8 mouse cellular contexts compared by ENCODE assay signal in genomic region chr6:72538562-72539031, GRCm38 (mm10). TPM values are rescaled to one million over a fixed set of nuclear protein-coding genes. Genes with fewer than 3 reads are reported as not detected.
DNase-seq lines count a peak whose midpoint lies in the region; ATAC-seq lines count a peak whose summit lies in the region.

No protein-coding gene starts in this region.

- peak; percentile 93 for ATAC-seq in hindbrain, embryonic 12.5 days (ENCODE audit: low FRiP score)

- no peaks in the 10 kb centered on the region for H3K36me3 ChIP-seq in hindbrain, embryonic 12.5 days

- no peaks in the 10 kb centered on the region for H3K9me3 ChIP-seq in hindbrain, embryonic 12.5 days (replicated peaks)

- H3K9ac ChIP-seq in hindbrain, embryonic 12.5 days = peak overlapping the region; percentile 68

- peak overlapping the region; percentile 46 for H3K4me3 ChIP-seq in hindbrain, embryonic 12.5 days

- H3K4me1 ChIP-seq in hindbrain, embryonic 12.5 days = peaks cover 12% of the 10 kb centered on the region

- 2% methylated on average over 16 of the region's 16 CpGs for WGBS in hindbrain, embryonic 12.5 days

- DNase-seq in Muller cell, postnatal 12 days (ENCODE audit: inconsistent ontology term) = peak; percentile 78
- peak; percentile 97 for DNase-seq in cerebellum, adult 9-11 months
- DNase-seq in frontal cortex, adult 2 months (ENCODE audit: extremely low spot score in 1 of 2, low spot score in 1 of 2) = peak; percentile 93
- peak; percentile 86 to 92 for DNase-seq in layer of hippocampus, postnatal 14 days (ENCODE audit: low spot score in 2 of 2)
- DNase-seq in lung, postnatal 14 days = peak; percentile 81
- peak; percentile 83 for DNase-seq in retina, adult 2 months (ENCODE audit: low read depth, low spot score)
- DNase-seq in thymus, postnatal 36 days = peak; percentile 83 to 90

- H3K27ac ChIP-seq in hindbrain, embryonic 12.5 days = no peak overlapping the region

- H3K4me2 ChIP-seq in hindbrain, embryonic 12.5 days (replicated peaks) = peak overlapping the region; percentile 58

- no peaks in the 10 kb centered on the region for H3K27me3 ChIP-seq in hindbrain, embryonic 12.5 days

RNA-seq across cellular contexts. Expression of gene Capg, which starts 5.6 kb away (rescaled TPM):
- polyA plus RNA-seq in frontal cortex, adult 2 months (2012; rRNA removed) = 3.5 and 4.7 TPM in 2 replicates
- 10.6 and 15.0 TPM in 2 replicates for polyA plus RNA-seq in hindbrain, embryonic 12.5 days (2016; fragmentation: Nextera tagmentation; extraction: Ambion mirVana)
- 1 to 10 TPM; 3.0 to 3.6 TPM for total RNA-seq in layer of hippocampus, postnatal 14 days (2021)

RNA-seq across cellular contexts. Expression of gene Sh2d6, which starts 17.1 kb away (rescaled TPM):
- polyA plus RNA-seq in frontal cortex, adult 2 months (2012; rRNA removed) = 1.8 and 2.3 TPM in 2 replicates
- polyA plus RNA-seq in hindbrain, embryonic 12.5 days (2016; fragmentation: Nextera tagmentation; extraction: Ambion mirVana) = 0.62 and 0.82 TPM in 2 replicates
- under 1 TPM; 0.41 to 0.83 TPM for total RNA-seq in layer of hippocampus, postnatal 14 days (2021)

RNA-seq across cellular contexts. Expression of gene Elmod3, which starts 59.6 kb away (rescaled TPM):
- 24.0 and 25.0 TPM in 2 replicates for polyA plus RNA-seq in frontal cortex, adult 2 months (2012; rRNA removed)
- polyA plus RNA-seq in hindbrain, embryonic 12.5 days (2016; fragmentation: Nextera tagmentation; extraction: Ambion mirVana) = 17.6 and 18.1 TPM in 2 replicates
- 10 to 100 TPM; 19.4 to 21.4 TPM for total RNA-seq in layer of hippocampus, postnatal 14 days (2021)

RNA-seq across cellular contexts. Expression of gene Retsat, which starts 59.7 kb away (rescaled TPM):
- polyA plus RNA-seq in frontal cortex, adult 2 months (2012; rRNA removed) = 10.1 TPM in 2 replicates
- polyA plus RNA-seq in hindbrain, embryonic 12.5 days (2016; fragmentation: Nextera tagmentation; extraction: Ambion mirVana) = 5.8 and 6.9 TPM in 2 replicates
- total RNA-seq in layer of hippocampus, postnatal 14 days (2021) = 10 to 100 TPM; 44.0 to 50.8 TPM
